Mouse (Mus musculus): ENCODE data around the gene Cdkal1.

GRCm38 (mm10) chr13:29808383-29808782 lies 47.1 kb downstream of the Cdkal1 start:
- TF ChIP-seq POLR2A (IDR thresholded peaks at IDR 0.05; ENCODE audit: insufficient read depth, low read depth, low read length): no peak
- no peak for TF ChIP-seq CTCF (IDR thresholded peaks at IDR 0.05)
